Mouse (Mus musculus) myocyte (in vitro differentiated cells): Measurements from ENCODE around the gene Wwox.

ENCODE experiments used
- CEBPB ChIP-seq: IDR thresholded peaks from 2 replicates; pipeline ENCODE4 v1.6.1; 2011; ENCODE audit warnings: mild to moderate bottlenecking, moderate library complexity; ENCODE audit not compliant: poor library complexity, insufficient read depth, severe bottlenecking
- E2F4 ChIP-seq: IDR thresholded peaks from one replicate; pipeline ENCODE4 v1.6.1; 2011; ENCODE audit warnings: mild to moderate bottlenecking, control low read depth, moderate library complexity; ENCODE audit not compliant: insufficient read depth
- MAX ChIP-seq: IDR thresholded peaks from one replicate; pipeline ENCODE4 v1.6.1; 2011; ENCODE audit warnings: low read depth, mild to moderate bottlenecking, control low read depth
- MYOD1 ChIP-seq, 3 experiments: IDR thresholded peaks; one replicate each; pipeline ENCODE4 v1.6.1; 2011; ENCODE audit warnings: control low read depth in 2 of 3, low read depth in 2 of 3, mild to moderate bottlenecking in 2 of 3, moderate library complexity in 1 of 3; ENCODE audit not compliant: insufficient read length in 2 of 3, control insufficient read depth in 1 of 3
- MYOG ChIP-seq, 3 experiments: IDR thresholded peaks; one replicate each; pipeline ENCODE4 v1.6.1; 2011; ENCODE audit warnings: control low read depth in 2 of 3, low read depth in 2 of 3, mild to moderate bottlenecking in 2 of 3; ENCODE audit not compliant: insufficient read length in 2 of 3, control insufficient read depth in 1 of 3, insufficient read depth in 1 of 3
- POLR2A ChIP-seq: IDR thresholded peaks from one replicate; pipeline ENCODE4 v1.6.1; 2011; ENCODE audit warnings: low read depth, mild to moderate bottlenecking, control low read depth, moderate library complexity; ENCODE audit not compliant: insufficient read length
- POLR2AphosphoS2 ChIP-seq: IDR thresholded peaks from one replicate; pipeline ENCODE4 v1.6.1; 2011; ENCODE audit warnings: low read depth, control low read depth; ENCODE audit not compliant: insufficient read length
- REST ChIP-seq: IDR thresholded peaks from one replicate; pipeline ENCODE4 v1.6.1; 2011; ENCODE audit warnings: mild to moderate bottlenecking, control low read depth, moderate library complexity; ENCODE audit not compliant: insufficient read depth, insufficient read length
- TCF12 ChIP-seq: IDR thresholded peaks from one replicate; pipeline ENCODE4 v1.6.1; 2011; ENCODE audit warnings: mild to moderate bottlenecking, control low read depth; ENCODE audit not compliant: poor library complexity, insufficient read depth, severe bottlenecking
- USF1 ChIP-seq: IDR thresholded peaks from one replicate; pipeline ENCODE4 v1.6.1; 2011; ENCODE audit warnings: low read depth, mild to moderate bottlenecking, control low read depth, moderate library complexity

DNA sequence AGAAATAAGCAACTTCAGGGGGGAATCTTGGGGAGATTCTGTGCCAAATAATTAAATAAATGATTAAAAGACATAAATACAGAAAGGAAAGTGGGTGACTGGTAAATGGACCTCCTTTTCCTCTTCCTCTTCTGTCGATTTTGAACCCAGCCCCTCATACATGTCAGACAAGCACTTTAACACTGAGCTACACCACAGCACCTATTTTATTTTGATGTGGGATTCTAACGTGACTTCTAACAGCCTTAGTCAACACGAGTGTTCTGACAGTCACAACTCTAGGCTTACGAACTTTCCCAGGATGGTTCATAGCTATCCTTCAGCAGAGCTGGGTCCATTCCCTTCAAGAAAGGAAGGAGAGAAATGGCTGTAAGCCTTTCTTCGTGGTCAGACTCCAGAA is 435.7 kb downstream of the Wwox start:
- no peak for TF ChIP-seq POLR2A
- no peak for TF ChIP-seq USF1
- no peak for TF ChIP-seq MYOG (IDR thresholded peaks at IDR 0.05; ENCODE audit: control insufficient read depth in 1 of 3, insufficient read depth in 1 of 3, insufficient read length in 2 of 3, low read depth in 2 of 3)
- TF ChIP-seq TCF12, result no peak
- no peak for TF ChIP-seq MYOD1 (IDR thresholded peaks at IDR 0.05; ENCODE audit: control insufficient read depth in 1 of 3, insufficient read length in 2 of 3, low read depth in 2 of 3)
- no peak for TF ChIP-seq E2F4
- no peak for TF ChIP-seq CEBPB
- TF ChIP-seq REST, result no peak
- no peak for TF ChIP-seq MAX
- no peak for TF ChIP-seq POLR2AphosphoS2
